Mouse (Mus musculus) kidney, postnatal 25 days (tissue): ENCODE results near the gene Zranb1.

Experiments
- DNase-seq, 2 experiments: peaks; one replicate each; pipeline ENCODE4 v3.0.0; 2021; ENCODE audit warnings: mixed read lengths in 2 of 2

Zranb1 gene

GRCm38 (mm10) chr7:133002271-133002670, 71.3 kb downstream of the Zranb1 start:
- peak in 1 of 2 experiments; percentile 16 for DNase-seq

GRCm38 (mm10) chr7:133003421-133003820, 72.5 kb downstream of the Zranb1 start:
- peak; percentile 86 to 88 for DNase-seq

GRCm38 (mm10) chr7:133005772-133006171, 74.8 kb downstream of the Zranb1 start:
- peak in 1 of 2 experiments; percentile 34 for DNase-seq

GRCm38 (mm10) chr7:133007343-133007742, 76.4 kb downstream of the Zranb1 start:
- peak in 1 of 2 experiments; percentile 21 for DNase-seq

- DNase-seq: no peak
These were observed 77.7 kb downstream of the Zranb1 start for GRCm38 (mm10) chr7:133008663-133009062.

- peak in 1 of 2 experiments; percentile 40 for DNase-seq
These were observed 78.7 kb downstream of the Zranb1 start for GRCm38 (mm10) chr7:133009676-133010075.

GRCm38 (mm10) chr7:133010477-133010876, 79.5 kb downstream of the Zranb1 start:
- no peak for DNase-seq

GRCm38 (mm10) chr7:133011191-133011590, 80.2 kb downstream of the Zranb1 start:
- peak; percentile 36 to 54 for DNase-seq

GRCm38 (mm10) chr7:133011611-133012010, 80.7 kb downstream of the Zranb1 start:
- DNase-seq: no peak

- DNase-seq: no peak
These were observed 81.9 kb downstream of the Zranb1 start for GRCm38 (mm10) chr7:133012637-133013366.

GRCm38 (mm10) chr7:133013923-133014322, 83.0 kb downstream of the Zranb1 start:
- no peak for DNase-seq

- no peak for DNase-seq
These were observed 83.7 kb downstream of the Zranb1 start for GRCm38 (mm10) chr7:133014631-133015030.

GRCm38 (mm10) chr7:133015416-133016070, 84.6 kb downstream of the Zranb1 start:
- no peak for DNase-seq

GRCm38 (mm10) chr7:133018961-133019360, 88.0 kb downstream of the Zranb1 start:
- DNase-seq: no peak

- DNase-seq: peak; percentile 54 to 68
These were observed 88.6 kb downstream of the Zranb1 start for GRCm38 (mm10) chr7:133019481-133020020.

- DNase-seq: no peak
These were observed 93.8 kb downstream of the Zranb1 start for GRCm38 (mm10) chr7:133024694-133025093.

- no peak for DNase-seq
These were observed 97.0 kb downstream of the Zranb1 start for GRCm38 (mm10) chr7:133027930-133028329.

GRCm38 (mm10) chr7:133029004-133029403, 98.1 kb downstream of the Zranb1 start:
- DNase-seq: no peak

- DNase-seq: no peak
These were observed 98.6 kb downstream of the Zranb1 start for GRCm38 (mm10) chr7:133029496-133030047.

GRCm38 (mm10) chr7:133032589-133033203, 101.8 kb downstream of the Zranb1 start:
- peak; percentile 65 to 73 for DNase-seq

GRCm38 (mm10) chr7:133035901-133036300, 105.0 kb downstream of the Zranb1 start:
- DNase-seq: no peak
